Mouse (Mus musculus) activated CD4-positive, CD25-positive, alpha-beta regulatory T cell, adult 4 months (primary cell): Measurements from ENCODE around the gene Sgpp1. TPM values are rescaled to one million over a fixed set of nuclear protein-coding genes. Genes with fewer than 3 reads are reported as not detected.

Source experiments
- ATAC-seq: one replicate; pipeline ENCODE4 v1.8.0; 2017
- polyA plus RNA-seq, 2 experiments: library from polyadenylated mRNA; unstranded; fragments of 100-300 nt; shearing (Covaris generic); gene quantifications; one replicate each; pipeline ENCODE4 v1.2.1; 2017

Gene Sgpp1
- 10 to 100 TPM; 12.4 to 19.9 TPM for polyA plus RNA-seq

DNA sequence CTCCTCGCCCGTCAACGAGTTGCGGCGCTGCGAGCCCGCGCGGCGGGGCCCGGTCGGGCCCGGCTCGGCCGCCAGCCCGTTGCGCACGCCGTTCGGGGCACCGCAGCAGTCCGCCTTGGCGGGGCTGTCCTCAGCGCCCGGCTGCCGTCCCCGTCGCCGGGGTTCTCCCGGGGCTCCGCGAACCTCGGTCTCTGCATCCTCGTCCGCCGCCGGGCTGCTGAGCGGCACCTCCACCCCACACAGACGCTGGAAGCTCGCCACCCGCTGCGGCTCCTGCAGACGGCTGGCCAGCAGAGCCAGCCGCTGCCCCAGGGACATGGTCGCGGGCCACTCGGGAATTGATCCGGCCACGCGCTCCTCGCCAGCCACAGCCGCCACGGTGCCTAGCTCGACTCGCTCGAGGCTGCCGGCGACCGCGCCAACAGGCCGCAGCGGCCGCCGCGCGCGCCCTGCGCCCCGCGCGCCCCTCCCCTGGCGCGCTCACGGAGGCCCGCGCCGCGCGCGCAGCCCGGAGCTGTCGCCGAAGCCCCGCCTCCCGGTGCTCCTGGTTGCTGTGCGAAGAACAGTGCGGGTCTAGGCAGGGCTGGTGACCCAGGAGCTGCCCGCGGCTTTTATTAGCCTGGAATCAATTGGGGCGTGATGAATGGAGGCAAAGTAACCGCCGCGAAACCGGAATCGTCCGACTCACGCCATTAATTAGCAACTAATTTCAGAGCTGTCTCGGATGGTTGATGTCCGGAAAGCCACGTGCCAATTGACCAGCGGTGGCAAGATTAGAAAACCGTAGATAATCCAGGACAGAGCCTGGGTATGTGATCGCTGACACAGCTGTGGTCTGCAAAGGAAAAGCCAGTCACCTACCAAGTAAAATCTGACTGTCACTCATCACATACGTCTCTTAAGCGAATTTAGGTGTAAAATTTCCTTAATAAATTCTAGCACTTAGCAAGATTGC lies at the start of gene Sgpp1:
TSS of gene Sgpp1 (minus strand) at position 484 of the 955 bp plus-strand sequence.
- ATAC-seq = peak; percentile 70

DNA sequence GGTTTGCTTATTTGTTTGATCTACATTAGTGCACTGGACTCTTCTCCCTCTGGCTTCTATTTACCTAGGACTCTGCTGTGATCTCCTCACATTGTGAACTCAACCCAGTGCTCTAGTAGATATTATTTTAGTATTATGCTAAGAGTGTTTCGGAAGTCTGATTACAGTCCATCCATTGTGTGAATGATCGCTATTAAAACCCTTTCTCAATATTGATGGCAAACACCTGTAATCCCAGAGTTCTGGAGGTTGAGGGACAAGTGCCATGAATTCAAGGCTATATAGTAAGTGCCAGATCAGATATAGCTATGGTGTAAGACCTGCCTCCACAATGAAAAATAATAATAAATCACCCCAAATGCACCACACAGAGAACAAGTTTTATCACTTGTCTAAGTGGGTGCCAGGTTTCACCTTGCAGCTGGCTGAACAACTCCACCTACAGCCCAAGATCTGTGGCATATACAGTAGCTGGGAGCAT lies 48.8 kb upstream of the Sgpp1 start:
- ATAC-seq = no peak

DNA sequence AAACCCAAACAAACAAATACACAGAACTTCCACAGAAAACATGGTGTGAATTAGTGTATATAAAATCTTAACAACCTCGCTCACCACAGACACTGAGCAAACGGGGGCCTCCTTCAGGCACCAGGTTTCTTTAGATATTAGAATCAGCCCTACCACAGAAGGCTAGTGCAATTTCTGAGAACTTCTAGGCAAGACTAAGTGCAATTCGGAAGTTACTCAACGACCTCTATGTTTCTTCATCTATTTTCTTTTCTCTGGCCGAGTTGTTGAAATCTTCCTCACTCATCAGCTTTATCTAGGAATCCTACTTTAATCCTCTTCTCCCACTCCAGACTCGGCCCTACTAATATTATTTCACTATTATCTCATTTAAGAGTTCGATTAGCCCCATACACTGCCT lies 46.5 kb upstream of the Sgpp1 start:
- no peak for ATAC-seq

DNA sequence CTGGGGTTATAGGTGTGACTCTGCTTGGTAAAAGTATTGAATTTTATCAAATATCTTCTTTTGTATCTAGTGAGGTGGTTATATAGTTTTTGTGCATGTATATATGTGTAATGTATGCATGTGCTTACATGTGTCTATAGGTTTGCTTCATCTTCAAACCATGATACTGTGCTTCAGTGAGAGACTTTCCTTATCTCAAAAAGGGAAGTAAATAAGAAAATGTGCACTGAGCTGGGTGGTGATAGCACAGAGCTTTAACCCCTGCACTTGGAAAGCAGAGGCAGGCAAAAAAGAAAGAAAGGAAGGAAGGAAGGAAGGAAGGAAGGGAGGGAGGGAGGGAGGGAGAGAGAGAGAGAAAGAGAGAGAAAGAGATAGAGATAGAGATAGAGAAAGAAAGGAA lies 45.9 kb upstream of the Sgpp1 start:
- no peak for ATAC-seq

DNA sequence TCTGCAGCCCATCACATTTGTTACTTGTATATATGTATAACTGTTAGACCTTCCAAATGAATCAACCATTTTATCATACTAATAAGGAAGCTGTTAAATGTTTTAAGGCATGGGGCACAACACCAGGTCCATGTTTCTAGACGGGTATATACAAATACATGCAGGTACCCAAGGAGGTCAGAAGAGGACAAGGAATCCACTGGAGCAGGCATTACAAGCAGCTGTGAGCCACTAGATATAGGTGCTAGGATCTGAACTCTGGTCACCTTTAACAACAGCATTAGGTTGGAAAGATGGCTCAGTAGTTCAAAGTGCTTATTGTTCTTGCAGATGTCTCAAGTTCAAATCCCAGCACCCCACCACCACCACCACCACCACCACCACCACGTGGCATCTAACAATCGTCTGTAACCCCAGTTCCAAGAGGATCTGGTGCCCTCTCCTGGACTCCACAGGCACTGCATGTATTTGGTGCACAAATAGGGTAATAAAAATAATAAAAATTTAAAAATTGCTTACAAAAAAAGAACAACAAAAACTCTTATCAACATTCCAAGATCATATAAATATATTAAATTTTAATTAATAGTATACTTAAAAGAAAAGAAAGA lies 37.0 kb upstream of the Sgpp1 start:
- ATAC-seq = peak; percentile 69

DNA sequence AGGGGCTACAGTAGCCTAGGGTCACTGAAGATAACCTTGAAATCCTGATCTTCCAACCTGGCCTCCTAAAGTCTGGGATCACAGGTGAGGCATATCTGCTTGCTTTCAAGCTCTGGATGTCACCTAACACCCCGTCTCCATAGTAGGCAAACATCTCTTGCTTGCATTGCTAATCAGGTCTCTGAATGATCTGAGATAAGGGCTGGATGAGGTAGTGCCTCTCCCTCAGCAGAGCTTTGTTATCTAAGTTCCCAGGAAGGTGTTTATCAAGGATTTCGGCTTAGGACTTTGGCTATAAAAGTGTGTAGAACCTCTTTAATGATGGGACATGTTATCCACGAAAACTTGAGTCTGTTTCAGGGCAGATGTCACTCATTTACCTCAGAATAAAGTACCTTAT lies 35.9 kb upstream of the Sgpp1 start:
- no peak for ATAC-seq

DNA sequence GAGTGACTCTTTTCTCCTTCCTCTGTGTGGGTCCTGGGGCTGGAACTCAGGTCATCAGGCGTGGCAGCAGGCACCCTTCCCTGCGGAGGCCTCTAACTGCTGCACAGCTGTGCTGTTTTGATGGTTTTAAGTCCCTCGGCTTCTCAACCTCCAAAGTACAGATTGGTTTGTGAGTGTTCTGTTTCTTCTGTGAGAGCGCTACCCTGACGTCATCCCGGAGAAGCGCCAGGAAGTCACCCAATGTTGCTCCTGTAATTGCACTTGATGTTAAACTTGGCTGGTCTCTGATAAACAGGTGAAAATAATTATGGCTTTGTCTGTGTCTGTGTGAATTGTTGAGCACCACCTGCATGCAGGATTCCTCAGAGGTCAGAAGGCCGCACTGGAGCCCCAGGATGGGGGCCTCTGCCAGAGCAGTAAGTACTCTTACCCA lies 31.4 kb upstream of the Sgpp1 start:
- peak; percentile 93 for ATAC-seq

DNA sequence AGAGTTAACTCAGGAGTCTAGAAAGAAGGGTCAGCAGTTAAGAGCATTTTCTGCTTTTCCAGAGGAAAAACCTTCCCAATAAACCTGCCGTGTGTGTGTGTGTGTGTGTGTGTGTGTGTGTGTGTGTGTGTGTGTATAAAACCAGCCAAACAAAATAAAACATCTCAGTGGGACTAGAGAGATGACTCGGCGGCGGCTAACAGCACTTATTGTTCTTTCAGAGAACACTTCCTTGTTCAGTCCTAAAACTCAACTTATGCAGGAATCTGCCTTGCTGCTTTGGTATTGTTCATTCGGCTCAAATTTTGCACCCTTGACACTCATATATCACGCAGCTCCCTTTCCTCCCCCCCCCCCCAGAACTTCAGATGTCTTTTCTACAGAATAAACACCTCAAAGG lies 30.9 kb upstream of the Sgpp1 start:
- ATAC-seq = no peak

DNA sequence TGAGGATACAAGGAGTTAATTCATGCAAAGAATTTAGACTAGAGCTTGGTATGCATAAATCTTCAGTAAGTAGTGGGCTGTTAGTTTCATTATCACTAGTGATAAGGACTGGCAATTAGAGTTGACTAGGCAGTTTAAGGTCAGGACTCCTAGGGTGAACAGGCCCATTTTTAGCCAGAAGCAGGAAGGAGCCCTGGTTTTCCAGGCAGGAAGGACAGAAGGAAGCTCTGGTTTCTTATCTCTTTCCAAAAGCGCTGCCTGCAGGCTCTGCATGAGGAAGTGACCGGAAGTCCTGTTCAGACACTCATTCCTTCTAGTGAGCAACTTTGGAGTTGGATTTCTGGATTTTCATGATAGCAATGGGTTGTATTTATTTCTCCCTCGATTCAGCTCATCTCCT lies 30.2 kb upstream of the Sgpp1 start:
- no peak for ATAC-seq

DNA sequence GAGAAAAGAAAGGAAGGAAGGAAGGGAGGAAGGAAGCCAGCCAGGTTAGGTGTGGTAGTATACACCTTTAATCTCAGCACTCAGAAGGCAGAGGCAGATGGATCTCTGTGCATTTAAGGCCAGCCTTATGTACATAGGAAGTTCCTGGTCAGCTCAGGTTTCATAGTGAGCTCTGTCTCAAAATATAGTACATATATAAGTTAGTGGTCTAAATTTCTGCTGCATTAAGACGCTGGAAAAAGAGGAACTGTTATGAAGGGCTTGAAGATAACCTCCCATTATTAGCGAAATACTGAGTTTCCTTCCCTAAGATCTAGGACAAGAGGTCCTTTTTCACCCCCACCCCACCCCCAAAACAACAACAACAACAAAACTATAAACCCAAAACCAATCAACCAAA lies 20.9 kb upstream of the Sgpp1 start:
- ATAC-seq = no peak

DNA sequence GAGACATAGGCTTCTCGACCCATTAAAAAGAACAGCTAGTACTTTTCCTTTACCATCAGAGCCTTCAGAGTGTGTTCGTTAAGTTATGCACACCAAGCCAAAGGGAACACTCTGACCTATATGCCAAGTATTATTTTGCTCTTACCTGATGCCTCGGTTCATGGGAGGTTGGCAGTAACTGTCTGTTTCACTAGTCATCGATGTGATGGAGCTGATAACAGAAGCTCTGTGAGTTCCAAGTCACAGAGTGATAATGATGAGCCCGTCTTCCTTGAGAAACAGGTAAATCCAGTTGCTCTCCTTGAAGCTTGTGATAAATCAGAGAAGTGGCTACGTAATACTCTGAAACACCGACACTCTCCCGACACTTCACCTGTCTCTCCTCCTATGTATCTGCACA lies 18.2 kb upstream of the Sgpp1 start:
- ATAC-seq = no peak

DNA sequence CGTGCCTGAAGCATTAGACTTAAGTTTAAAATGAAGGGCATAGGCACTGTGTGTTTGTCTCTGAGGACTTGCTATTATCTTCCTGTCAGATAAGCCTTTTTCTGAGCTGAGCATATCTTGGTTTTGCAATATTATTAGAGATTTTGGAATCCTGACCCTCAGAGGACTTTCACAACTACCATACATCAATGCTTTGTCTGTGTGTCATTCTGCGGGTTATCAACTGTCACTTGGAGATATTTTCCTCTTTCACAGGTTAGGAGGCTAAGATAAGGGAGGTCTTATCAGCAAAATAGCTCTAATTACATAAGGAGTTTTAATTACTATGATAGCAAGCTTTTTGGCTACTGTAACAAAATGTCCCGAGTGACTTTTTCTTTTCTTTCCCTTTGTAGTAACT lies 16.5 kb upstream of the Sgpp1 start:
- ATAC-seq = no peak

DNA sequence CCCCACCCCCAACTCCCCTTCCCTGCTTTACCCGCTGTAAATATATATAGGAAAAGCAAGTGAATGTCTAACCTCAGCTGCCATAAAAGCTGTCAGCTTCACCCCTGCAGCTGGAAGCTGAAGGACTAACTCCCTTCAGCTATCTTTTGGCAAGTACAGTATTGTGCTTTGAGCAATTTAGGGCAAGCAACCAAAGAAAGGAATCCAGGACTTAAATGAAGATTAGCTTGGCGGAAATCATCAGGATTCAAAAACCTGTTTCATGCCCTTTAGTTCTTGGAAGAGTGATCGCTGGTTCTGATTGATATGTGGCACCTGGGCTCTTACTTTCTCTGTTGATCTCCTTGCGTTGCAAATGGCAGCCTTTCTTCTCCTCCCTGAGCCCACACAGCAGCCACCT lies 13.0 kb upstream of the Sgpp1 start:
- no peak for ATAC-seq

DNA sequence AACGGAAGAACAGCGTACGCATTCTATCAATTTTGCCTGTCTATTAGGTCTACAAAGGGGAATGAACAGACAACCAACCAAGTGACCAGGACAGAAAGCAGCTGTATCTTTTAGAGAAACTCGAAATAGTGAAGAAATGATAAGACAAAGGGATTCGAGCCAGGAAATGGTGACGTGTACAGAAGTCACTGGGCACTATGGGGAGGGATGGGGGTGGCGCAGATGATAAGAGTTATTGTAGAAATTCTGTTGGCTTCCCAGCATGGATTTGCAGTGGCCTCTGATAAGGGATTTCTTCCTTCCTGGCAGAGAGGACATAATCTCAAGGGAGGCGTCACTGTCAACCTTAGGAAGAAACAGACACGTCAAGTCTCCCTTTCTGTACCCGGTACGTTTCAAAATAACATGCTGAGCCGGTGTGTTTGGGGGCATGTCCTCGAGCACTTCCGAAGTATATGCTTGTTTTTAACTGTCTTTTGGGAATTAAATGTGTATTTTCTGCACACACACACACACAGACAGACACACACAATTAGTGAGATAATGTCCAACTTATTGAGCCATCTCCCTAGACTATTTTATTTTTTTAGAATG lies 10.3 kb upstream of the Sgpp1 start:
- ATAC-seq = no peak

DNA sequence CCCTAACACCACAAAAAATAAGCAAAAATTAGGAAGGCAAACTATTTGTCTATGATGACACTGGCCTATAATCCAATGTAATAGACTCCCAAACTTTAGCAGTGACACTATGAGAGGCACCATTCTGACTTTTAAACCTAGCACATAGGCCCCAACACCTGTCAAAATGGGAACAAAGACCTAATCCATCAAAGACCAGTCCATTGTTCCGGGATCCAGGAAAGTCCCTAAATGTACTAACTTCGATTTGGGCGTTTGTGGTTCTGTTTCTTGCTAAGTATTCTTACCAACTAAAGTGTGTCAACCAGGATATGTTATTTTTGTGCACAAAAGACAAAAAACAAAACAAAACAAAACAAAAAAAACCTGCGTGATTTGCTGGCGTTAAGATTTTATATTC lies 6.6 kb upstream of the Sgpp1 start:
- no peak for ATAC-seq

DNA sequence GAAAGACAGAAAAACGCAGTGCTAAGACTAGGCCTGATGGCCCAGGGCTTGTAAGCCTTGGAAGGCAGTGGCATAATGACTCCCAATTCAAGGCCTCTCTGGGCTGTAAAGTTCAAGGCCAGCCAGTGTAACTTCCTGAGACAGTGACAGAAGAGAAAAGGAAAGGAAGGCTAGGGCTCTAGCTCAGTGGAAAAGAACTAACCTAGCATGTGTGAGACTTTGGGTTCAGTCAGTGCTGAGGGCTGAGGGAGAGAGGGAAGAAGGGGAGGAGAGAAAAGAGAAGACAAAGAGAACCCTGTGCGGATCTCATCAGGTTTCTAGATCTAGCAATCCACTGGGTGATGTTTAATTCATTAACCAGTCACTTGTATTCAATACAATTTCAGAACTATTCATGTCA lies 5.7 kb upstream of the Sgpp1 start:
- ATAC-seq = no peak

DNA sequence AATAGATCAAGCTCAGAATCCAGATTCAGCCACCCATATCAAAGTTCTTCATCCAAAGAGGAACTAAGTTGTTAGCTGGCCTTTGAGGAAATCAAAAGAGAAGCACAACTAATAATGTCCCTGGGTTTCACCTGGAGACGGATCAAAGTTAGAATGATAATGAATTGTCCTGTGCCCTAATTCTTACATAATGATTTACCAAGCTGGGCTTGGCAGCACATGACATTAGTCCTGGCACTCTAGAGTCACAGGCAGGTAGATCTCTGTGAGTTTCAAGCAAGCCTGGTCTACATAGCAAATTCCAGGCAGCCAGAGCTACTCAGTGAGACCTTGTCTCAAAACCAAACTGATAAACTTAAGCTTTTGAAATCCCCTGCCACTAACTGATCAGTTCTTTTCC lies 4.9 kb upstream of the Sgpp1 start:
- no peak for ATAC-seq

DNA sequence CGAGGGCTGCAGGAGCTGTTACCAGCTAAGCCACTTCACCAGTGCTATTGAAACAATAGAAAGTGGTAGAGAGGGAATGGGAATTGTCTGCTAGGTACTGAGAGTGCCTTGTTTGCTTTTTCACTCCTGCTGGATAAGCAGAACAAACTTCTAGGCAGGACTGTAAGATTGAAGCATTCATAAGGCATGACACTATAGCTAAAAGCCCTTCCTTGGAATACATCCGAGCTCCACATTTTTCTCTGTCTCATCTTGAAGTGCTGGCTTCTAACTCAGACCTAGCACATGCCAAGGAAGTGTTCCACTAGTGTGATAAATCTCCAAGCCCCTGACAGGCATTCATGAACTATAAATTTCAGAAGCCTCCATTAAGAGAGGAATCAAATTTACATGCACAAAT lies 4.1 kb upstream of the Sgpp1 start:
- no peak for ATAC-seq

DNA sequence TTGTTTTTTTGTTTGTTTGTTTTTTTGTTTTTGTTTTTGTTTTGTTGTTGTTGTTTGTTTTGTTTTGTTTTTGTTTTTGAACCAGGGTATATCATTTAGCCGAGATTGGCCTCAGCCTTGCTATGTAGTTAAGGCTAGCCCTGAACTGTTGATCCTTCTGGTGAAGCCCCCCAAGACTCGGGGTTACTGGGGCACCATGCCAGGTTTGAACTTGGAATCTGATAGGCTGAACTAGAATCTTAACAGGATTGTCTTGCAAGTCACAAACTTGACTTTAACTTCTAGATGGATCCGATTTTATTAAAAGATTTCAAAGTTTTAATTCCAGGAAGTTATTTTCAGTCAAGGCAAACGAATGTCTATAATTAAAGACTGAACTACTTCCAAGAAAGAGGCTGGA lies 767 bp upstream of the Sgpp1 start:
- ATAC-seq = no peak

DNA sequence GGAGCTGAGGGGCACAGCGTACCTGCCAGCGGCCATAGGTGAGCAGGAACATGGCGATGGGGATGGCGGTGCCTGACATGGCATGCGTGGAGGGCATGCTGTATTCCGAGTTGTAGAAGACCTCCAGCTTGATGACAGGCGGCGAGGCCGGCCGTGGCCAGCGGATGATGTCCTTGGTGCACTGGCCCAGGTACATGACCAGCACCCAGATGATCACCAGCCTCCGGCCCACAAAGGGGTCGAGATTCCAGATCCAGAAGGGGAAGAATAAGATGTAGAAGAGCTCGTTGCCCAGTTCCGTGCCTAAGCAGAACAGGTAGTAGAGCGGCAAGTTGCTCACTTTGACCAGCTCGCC lies 661 bp downstream of the Sgpp1 start:
- peak; percentile 22 for ATAC-seq

DNA sequence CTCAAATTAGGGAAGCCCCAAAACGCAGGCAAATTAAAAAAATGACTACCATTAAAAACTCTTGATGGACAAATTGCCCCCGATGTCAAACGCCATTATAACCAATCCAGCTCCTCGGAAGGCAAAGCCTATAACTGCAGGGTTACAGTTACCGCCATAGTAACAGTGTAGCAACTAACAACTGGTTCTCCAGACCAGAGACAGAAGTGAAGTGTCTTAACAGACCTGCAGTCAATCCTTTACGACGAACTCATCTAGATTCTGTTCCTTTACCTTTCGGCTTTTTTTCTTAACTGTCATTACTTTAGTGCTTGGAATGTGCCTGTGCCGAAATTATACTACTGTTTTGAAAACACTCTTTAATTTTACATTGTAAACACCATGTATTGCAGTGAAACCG lies 1.4 kb downstream of the Sgpp1 start:
- ATAC-seq = no peak

DNA sequence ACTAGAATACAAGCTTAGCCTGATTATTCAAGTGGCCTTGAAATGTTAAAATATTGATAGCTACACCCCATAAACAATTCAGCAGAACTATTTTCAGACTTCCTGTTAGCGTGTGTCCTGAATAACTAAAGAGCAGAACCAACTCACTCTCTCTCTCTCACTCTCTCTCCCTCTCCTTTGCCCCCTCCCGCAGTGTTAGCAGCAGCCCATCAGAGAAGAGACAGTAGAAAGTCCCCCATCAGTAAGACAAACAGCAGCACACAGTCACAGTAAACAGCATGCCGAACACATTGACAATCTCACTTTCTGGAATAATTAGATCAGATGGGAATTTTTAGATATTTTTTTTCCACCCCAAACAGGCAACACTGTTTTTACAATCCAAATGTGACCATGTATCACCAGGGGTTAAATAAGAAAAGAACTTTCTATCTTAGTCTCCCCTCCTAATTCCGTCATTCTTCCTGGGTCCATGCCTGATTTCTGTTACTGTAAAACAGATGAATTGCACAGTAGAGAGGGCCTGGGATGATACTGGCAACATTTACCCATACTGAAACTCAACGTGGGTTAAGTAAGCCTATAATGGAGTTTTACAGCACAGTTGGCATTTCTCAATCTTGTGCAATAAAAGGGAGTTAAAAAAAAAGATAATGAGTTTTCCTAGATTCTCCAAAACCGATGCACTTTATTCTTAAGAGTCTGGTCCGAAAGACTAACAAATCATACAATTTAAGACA lies 2.0 kb downstream of the Sgpp1 start:
- ATAC-seq = peak; percentile 15

DNA sequence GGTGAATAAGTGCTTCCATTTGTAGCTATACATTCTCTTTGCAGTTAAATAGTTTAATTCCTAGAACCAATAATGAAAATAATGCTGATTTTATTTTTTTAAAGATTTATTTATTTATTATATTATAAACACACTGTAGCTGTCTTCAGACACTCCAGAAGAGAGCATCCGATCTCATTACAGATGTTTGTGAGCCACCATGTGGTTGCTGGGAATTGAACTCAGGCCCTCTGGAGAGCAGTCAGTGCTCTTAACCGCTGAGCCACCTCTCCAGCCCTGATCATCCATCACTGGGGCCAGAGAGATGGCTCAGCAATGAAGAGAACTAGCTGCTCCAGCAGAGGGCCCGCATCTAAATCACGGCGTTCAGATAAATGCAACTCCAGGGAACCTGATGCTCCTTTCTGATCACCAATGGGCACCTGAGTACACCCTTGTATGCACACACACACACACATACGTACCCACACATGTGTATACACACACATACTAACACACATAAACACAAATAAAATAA lies 3.5 kb downstream of the Sgpp1 start:
- ATAC-seq = no peak
